Mouse (Mus musculus): ENCODE data around the gene Ppp1r9a. TPM values are rescaled to one million over a fixed set of nuclear protein-coding genes. Genes with fewer than 3 reads are reported as not detected.

The Ppp1r9a gene
- polyA plus RNA-seq, 1 experiment = 0.62 TPM

- no peak overlapping the region for H3K4me3 ChIP-seq (ENCODE audit: extremely low read depth, insufficient read depth, insufficient read length)
- 94% methylated on average over 4 of the region's 4 CpGs for WGBS
- no peak overlapping the region for H3K27ac ChIP-seq (ENCODE audit: insufficient read depth, low read length)
- DNase-seq (ENCODE audit: low read depth in 1 of 2, low spot score in 2 of 2) = no peak
- H3K4me1 ChIP-seq (ENCODE audit: control insufficient read depth, insufficient read depth, insufficient read length) = no peaks in the 10 kb centered on the region
- TF ChIP-seq POLR2A (IDR thresholded peaks at IDR 0.05; ENCODE audit: low read depth, low read length) = no peak
- TF ChIP-seq CTCF (IDR thresholded peaks at IDR 0.05; ENCODE audit: extremely low read depth, insufficient read depth, insufficient read length, insufficient replicate concordance) = no peak
- no peaks in the 10 kb centered on the region for H3K36me3 ChIP-seq (ENCODE audit: control insufficient read depth, insufficient read depth, low read length)
- H3K27me3 ChIP-seq (ENCODE audit: control insufficient read depth, insufficient read depth, low read length) = no peaks in the 10 kb centered on the region
Measured at GRCm38 (mm10) chr6:4998929-4999328, 96.2 kb downstream of the Ppp1r9a start.

DNA sequence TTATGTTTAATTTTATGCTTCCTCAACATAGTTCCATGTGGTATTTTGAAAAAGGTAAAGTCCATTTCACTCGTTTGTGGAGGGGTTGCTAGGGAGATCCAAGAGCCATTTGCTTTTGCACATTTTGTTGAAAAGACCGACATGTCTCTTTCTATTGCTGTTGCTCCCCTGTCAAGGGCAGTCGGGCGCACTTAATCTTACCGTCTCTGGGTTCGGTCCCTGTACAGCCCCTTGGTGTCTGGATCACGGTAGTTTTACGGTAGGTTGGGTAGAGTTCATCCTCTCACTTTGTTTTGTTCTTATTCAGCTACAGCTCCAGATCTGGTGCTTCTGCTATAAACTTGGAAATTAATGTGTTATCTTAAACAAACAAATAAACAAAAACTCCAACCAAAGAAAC lies 98.1 kb downstream of the Ppp1r9a start:
- no peak for TF ChIP-seq CTCF (IDR thresholded peaks at IDR 0.05; ENCODE audit: extremely low read depth, insufficient read depth, insufficient read length, insufficient replicate concordance)
- TF ChIP-seq POLR2A (IDR thresholded peaks at IDR 0.05; ENCODE audit: low read depth, low read length) = no peak
- H3K4me3 ChIP-seq (ENCODE audit: extremely low read depth, insufficient read depth, insufficient read length) = no peak overlapping the region
- H3K27me3 ChIP-seq (ENCODE audit: control insufficient read depth, insufficient read depth, low read length) = no peaks in the 10 kb centered on the region
- no peaks in the 10 kb centered on the region for H3K36me3 ChIP-seq (ENCODE audit: control insufficient read depth, insufficient read depth, low read length)
- no peaks in the 10 kb centered on the region for H3K4me1 ChIP-seq (ENCODE audit: control insufficient read depth, insufficient read depth, insufficient read length)
- H3K27ac ChIP-seq (ENCODE audit: insufficient read depth, low read length) = no peak overlapping the region
- DNase-seq (ENCODE audit: low read depth in 1 of 2, low spot score in 2 of 2) = no peak
- WGBS = 92% methylated on average over 8 of the region's 8 CpGs

DNA sequence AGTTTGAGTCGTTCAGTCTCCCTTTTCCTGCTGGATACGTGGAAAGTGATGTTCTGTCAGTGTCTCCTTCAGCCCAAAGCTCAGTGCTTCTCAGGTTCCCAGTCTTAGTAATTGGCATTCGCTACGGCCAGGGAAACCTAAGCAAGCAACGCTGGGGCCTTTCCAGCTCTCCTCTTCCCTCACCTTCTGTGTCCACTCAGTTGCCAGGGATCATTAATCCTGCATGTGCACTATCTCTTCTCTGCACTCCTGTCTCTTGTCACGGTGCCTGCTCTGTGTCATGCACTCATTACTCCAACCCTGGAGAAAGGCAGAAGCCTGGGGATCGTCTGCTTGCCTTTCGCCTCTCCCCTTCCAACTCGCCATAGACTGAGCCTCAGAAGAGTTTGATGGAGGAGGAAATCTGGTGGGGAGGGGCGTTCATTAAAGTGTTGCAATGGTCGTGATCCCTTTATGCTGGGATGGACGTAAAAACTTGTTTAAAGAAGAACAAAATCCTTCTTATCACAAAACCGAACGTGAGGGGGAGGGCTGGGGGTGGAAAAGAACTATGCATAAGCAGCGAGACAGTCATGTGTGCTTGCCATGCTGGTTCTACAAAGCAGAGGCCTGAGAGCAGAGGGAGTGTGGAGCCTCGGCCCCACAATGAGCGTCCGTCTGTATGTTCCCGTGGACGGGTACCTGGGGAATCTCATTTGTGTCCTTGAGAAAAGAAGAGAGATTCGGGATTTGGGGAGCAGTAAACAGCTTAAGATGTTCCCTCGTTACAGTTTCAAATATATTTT lies 103.0 kb downstream of the Ppp1r9a start:
- DNase-seq (ENCODE audit: low read depth in 1 of 2, low spot score in 2 of 2) = no peak
- no peak overlapping the region for H3K27ac ChIP-seq (ENCODE audit: insufficient read depth, low read length)
- H3K4me3 ChIP-seq (ENCODE audit: extremely low read depth, insufficient read depth, insufficient read length) = no peak overlapping the region
- H3K4me1 ChIP-seq (ENCODE audit: control insufficient read depth, insufficient read depth, insufficient read length) = no peaks in the 10 kb centered on the region
- TF ChIP-seq POLR2A (IDR thresholded peaks at IDR 0.05; ENCODE audit: low read depth, low read length) (no peak), CTCF (IDR thresholded peaks at IDR 0.05; ENCODE audit: extremely low read depth, insufficient read depth, insufficient read length, insufficient replicate concordance) (no peak)
- H3K27me3 ChIP-seq (ENCODE audit: control insufficient read depth, insufficient read depth, low read length) = no peaks in the 10 kb centered on the region
- no peaks in the 10 kb centered on the region for H3K36me3 ChIP-seq (ENCODE audit: control insufficient read depth, insufficient read depth, low read length)
- 88% methylated on average over 22 of the region's 22 CpGs for WGBS

DNA sequence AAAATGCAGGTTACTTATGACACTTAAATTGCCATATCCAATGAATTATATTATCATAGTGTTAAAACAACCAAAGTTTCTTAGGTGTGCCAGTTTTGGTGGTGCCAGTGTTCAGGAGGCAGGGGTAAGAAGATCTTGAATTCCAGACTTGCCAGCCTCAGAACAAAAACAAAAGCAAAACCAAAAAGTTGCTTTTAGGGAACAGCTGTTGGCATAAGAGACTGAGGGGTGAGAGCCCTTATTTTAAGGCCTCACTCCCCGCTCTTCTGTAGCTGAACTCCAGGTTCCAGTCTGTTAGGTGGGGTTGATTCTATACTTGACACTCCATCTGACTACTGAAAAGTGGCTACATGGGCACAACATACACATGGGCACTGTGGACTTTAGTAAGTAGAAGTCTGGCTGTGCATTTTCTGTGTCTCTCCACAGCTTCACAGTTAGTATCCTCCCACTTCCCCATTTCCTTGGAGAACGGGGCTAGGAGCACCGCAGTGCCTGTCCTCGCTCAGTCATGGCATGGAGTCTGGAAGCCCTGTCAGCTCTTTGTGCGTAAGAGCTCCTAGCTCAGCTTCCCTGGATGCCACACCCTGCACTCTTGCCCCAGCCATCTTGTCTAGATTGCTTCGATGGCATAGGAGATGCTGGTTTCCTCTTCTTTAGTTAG lies 103.7 kb downstream of the Ppp1r9a start:
- no peaks in the 10 kb centered on the region for H3K36me3 ChIP-seq (ENCODE audit: control insufficient read depth, insufficient read depth, low read length)
- no peak overlapping the region for H3K27ac ChIP-seq (ENCODE audit: insufficient read depth, low read length)
- H3K4me1 ChIP-seq (ENCODE audit: control insufficient read depth, insufficient read depth, insufficient read length) = no peaks in the 10 kb centered on the region
- no peaks in the 10 kb centered on the region for H3K27me3 ChIP-seq (ENCODE audit: control insufficient read depth, insufficient read depth, low read length)
- H3K4me3 ChIP-seq (ENCODE audit: extremely low read depth, insufficient read depth, insufficient read length) = no peak overlapping the region
- 77% methylated on average over 6 of the region's 6 CpGs for WGBS
- DNase-seq (ENCODE audit: low read depth in 1 of 2, low spot score in 2 of 2) = no peak
- TF ChIP-seq POLR2A (IDR thresholded peaks at IDR 0.05; ENCODE audit: low read depth, low read length) (no peak), CTCF (IDR thresholded peaks at IDR 0.05; ENCODE audit: extremely low read depth, insufficient read depth, insufficient read length, insufficient replicate concordance) (no peak)

DNA sequence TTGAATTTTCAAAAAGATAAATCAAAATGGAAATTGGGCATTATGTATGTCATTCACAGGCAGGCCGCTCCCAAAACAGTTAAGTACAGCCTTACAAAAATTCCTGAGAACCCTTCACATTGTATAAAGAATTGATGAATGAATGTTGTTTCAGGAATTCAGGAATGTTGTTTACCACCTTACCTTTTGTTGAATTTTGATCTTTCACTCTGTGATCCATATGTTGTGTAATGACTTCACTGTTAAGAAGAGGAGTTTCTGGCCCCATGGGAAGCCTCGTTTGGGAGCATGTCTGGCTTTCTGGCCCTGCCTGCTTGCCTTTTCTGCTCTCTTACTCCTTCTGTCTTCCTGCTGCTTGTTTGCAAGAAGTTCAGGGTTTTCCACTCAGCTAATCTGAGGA lies 105.4 kb downstream of the Ppp1r9a start:
- Histone ChIP-seq H3K4me3 (ENCODE audit: extremely low read depth, insufficient read depth, insufficient read length) (no peak overlapping the region), H3K27ac (ENCODE audit: insufficient read depth, low read length) (no peak overlapping the region), H3K4me1 (ENCODE audit: control insufficient read depth, insufficient read depth, insufficient read length) (no peaks in the 10 kb centered on the region), H3K27me3 (ENCODE audit: control insufficient read depth, insufficient read depth, low read length) (no peaks in the 10 kb centered on the region), H3K36me3 (ENCODE audit: control insufficient read depth, insufficient read depth, low read length) (no peaks in the 10 kb centered on the region)
- 80% methylated on average over 2 of the region's 2 CpGs for WGBS
- no peak for DNase-seq (ENCODE audit: low read depth in 1 of 2, low spot score in 2 of 2)
- TF ChIP-seq CTCF (IDR thresholded peaks at IDR 0.05; ENCODE audit: extremely low read depth, insufficient read depth, insufficient read length, insufficient replicate concordance) (no peak), POLR2A (IDR thresholded peaks at IDR 0.05; ENCODE audit: low read depth, low read length) (no peak)

DNA sequence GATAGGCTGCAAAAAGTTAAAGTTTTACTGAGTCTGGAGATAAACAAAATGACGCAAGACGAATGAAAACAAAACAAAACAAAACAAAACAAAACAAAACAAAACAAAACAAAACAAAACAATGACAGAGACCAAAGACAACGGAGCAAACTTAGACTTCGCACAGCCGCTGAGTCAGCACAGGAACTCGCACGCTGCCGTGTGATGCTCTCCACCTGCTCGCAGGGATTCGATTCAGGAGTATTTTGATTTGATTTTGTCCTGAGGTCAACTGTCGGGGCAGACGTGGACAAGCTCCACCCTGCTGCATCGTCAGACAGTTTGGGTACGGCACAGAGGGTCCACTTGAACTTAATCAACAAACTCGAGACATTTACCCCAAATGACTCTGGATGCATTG lies 105.9 kb downstream of the Ppp1r9a start:
- Histone ChIP-seq H3K27ac (ENCODE audit: insufficient read depth, low read length) (no peak overlapping the region), H3K4me1 (ENCODE audit: control insufficient read depth, insufficient read depth, insufficient read length) (no peaks in the 10 kb centered on the region), H3K27me3 (ENCODE audit: control insufficient read depth, insufficient read depth, low read length) (no peaks in the 10 kb centered on the region), H3K36me3 (ENCODE audit: control insufficient read depth, insufficient read depth, low read length) (no peaks in the 10 kb centered on the region), H3K4me3 (ENCODE audit: extremely low read depth, insufficient read depth, insufficient read length) (no peak overlapping the region)
- DNase-seq (ENCODE audit: low read depth in 1 of 2, low spot score in 2 of 2) = no peak
- TF ChIP-seq POLR2A (IDR thresholded peaks at IDR 0.05; ENCODE audit: low read depth, low read length) (no peak), CTCF (IDR thresholded peaks at IDR 0.05; ENCODE audit: extremely low read depth, insufficient read depth, insufficient read length, insufficient replicate concordance) (no peak)
- WGBS = 89% methylated on average over 15 of the region's 15 CpGs
